Mouse (Mus musculus) heart, embryonic 10.5 days (tissue): ENCODE results near the gene Snx29. TPM values are rescaled to one million over a fixed set of nuclear protein-coding genes. Genes with fewer than 3 reads are reported as not detected.

Experiments
- DNase-seq: peaks from one replicate; pipeline ENCODE4 v3.0.0-alpha.2; 2017; ENCODE audit warnings: low spot score
- H3K27ac ChIP-seq: fragments of 300-500 bp; sonication (generic); 2 replicates; pipeline ENCODE4 v1.5.1; 2016; ENCODE audit warnings: mild to moderate bottlenecking
- H3K27me3 ChIP-seq: fragments of 300-500 bp; sonication (generic); 2 replicates; pipeline ENCODE4 v1.6.1; 2016; ENCODE audit warnings: mild to moderate bottlenecking; ENCODE audit not compliant: poor library complexity, insufficient read depth, severe bottlenecking
- H3K36me3 ChIP-seq: fragments of 300-500 bp; sonication (generic); 2 replicates; pipeline ENCODE4 v1.6.1; 2016; ENCODE audit warnings: mild to moderate bottlenecking, moderate library complexity
- H3K4me1 ChIP-seq: fragments of 300-500 bp; sonication (generic); 2 replicates; pipeline ENCODE4 v1.6.1; 2016; ENCODE audit warnings: mild to moderate bottlenecking
- H3K4me3 ChIP-seq: fragments of 300-500 bp; sonication (generic); 2 replicates; pipeline ENCODE4 v1.5.1; 2016; ENCODE audit warnings: mild to moderate bottlenecking, moderate library complexity
- H3K9me3 ChIP-seq: fragments of 300-500 bp; sonication (generic); 2 replicates; pipeline ENCODE4 v1.6.1; 2016; ENCODE audit warnings: mild to moderate bottlenecking, moderate library complexity
- WGBS: fragments of 180-500 bp; shearing (Covaris S2); methylation state at CpG from one replicate; pipeline ENCODE4 v1.1.7; 2016; 5-methylcytosine and 5-hydroxymethylcytosine counted together
- polyA plus RNA-seq: library from polyadenylated mRNA; unstranded; fragments of >200 nt; fragmentation: Nextera tagmentation; extraction: Ambion mirVana; gene quantifications from 2 replicates; pipeline ENCODE4 v1.2.1, GENCODE M21; 2016

Snx29 gene
- polyA plus RNA-seq, 1 experiment from 2014 or later: 6.7 TPM

GRCm38 (mm10) chr16:11638739-11639138, 316.0 kb downstream of the Snx29 start:
- Histone ChIP-seq H3K27ac (no peak overlapping the region), H3K4me1 (peaks cover 21% of the 10 kb centered on the region), H3K27me3 (no peaks in the 10 kb centered on the region), H3K9me3 (no peaks in the 10 kb centered on the region), H3K4me3 (no peak overlapping the region), H3K36me3 (no peaks in the 10 kb centered on the region)
- WGBS: 66% methylated on average over 1 of the region's 1 CpGs
- no peak for DNase-seq

DNA sequence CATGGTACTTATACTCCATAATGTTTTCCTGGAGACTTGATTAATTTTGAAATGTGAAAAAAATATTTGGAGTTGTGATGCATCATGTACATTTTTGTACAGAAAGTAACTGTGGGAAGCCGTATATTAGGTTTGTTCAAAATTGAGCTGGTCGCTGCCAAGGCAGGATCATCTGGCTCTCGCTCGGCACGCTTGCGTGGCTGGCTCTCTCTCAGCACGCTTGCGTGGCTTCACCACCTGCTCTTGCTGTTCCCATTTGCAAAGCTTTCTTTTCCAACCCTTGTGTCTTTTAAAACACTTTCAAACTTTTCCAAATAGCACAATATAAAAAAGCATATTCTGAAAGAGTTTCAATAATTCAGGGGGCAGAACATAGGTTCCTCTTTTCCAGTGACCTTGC, 317.2 kb downstream of the Snx29 start:
- WGBS: 93% methylated on average over 8 of the region's 8 CpGs
- Histone ChIP-seq H3K36me3 (no peaks in the 10 kb centered on the region), H3K4me1 (peaks cover 21% of the 10 kb centered on the region), H3K27me3 (no peaks in the 10 kb centered on the region), H3K27ac (no peak overlapping the region), H3K4me3 (no peak overlapping the region), H3K9me3 (no peaks in the 10 kb centered on the region)
- no peak for DNase-seq

- no peaks in the 10 kb centered on the region for H3K9me3 ChIP-seq
- peaks cover 5% of the 10 kb centered on the region; the same call in 1 of the 2 replicates for H3K4me1 ChIP-seq
- H3K36me3 ChIP-seq: no peaks in the 10 kb centered on the region
- WGBS: 52% methylated on average over 6 of the region's 6 CpGs
- no peak overlapping the region for H3K4me3 ChIP-seq
- no peak for DNase-seq
- H3K27ac ChIP-seq: no peak overlapping the region
- no peaks in the 10 kb centered on the region for H3K27me3 ChIP-seq
These were observed 320.9 kb downstream of the Snx29 start for GRCm38 (mm10) chr16:11643603-11644002.

DNA sequence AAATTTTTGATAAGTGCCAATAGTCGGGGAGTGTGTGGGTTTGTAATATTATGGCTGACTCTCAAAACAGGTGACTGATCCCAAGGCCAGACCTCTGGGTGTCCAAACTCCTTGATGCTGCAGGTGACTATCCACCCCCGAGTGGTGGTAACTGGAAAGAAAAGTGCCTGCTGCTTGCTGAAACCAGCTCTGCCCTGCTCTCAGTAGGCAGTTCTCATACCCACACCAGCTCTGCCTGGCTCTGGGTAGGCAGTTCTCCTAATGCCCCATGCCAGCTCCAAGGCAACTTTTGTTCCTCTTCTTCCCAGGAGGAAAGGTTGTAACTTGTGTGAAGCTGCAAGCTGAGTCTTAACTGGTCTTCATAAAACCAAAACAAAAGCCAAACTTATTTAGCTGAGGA, 321.7 kb downstream of the Snx29 start:
- no peak overlapping the region for H3K4me3 ChIP-seq
- DNase-seq: no peak
- WGBS: 67% methylated on average over 2 of the region's 2 CpGs
- H3K36me3 ChIP-seq: no peaks in the 10 kb centered on the region
- H3K27me3 ChIP-seq: no peaks in the 10 kb centered on the region
- H3K9me3 ChIP-seq: no peaks in the 10 kb centered on the region
- peaks cover 5% of the 10 kb centered on the region; the same call in 1 of the 2 replicates for H3K4me1 ChIP-seq
- H3K27ac ChIP-seq: no peak overlapping the region

- DNase-seq: no peak
- H3K27ac ChIP-seq: no peak overlapping the region
These were observed 323.0 kb downstream of the Snx29 start for GRCm38 (mm10) chr16:11645668-11646067.

GRCm38 (mm10) chr16:11646745-11647289, 324.1 kb downstream of the Snx29 start:
- H3K27ac ChIP-seq: no peak overlapping the region
- peaks cover 11% of the 10 kb centered on the region; the same call in 1 of the 2 replicates for H3K4me1 ChIP-seq
- no peak overlapping the region for H3K4me3 ChIP-seq
- H3K27me3 ChIP-seq: no peaks in the 10 kb centered on the region
- H3K36me3 ChIP-seq: no peaks in the 10 kb centered on the region
- no peak for DNase-seq
- H3K9me3 ChIP-seq: no peaks in the 10 kb centered on the region
- WGBS: 75% methylated on average over 4 of the region's 4 CpGs

More at GRCm38 (mm10) chr16:11645668-11646067, 323.0 kb downstream of the Snx29 start:
- H3K36me3 ChIP-seq: no peaks in the 10 kb centered on the region
- no peak overlapping the region for H3K4me3 ChIP-seq
- H3K9me3 ChIP-seq: no peaks in the 10 kb centered on the region
- H3K27me3 ChIP-seq: no peaks in the 10 kb centered on the region
- peaks cover 7% of the 10 kb centered on the region; the same call in 1 of the 2 replicates for H3K4me1 ChIP-seq
- 46% methylated on average over 4 of the region's 4 CpGs for WGBS

DNA sequence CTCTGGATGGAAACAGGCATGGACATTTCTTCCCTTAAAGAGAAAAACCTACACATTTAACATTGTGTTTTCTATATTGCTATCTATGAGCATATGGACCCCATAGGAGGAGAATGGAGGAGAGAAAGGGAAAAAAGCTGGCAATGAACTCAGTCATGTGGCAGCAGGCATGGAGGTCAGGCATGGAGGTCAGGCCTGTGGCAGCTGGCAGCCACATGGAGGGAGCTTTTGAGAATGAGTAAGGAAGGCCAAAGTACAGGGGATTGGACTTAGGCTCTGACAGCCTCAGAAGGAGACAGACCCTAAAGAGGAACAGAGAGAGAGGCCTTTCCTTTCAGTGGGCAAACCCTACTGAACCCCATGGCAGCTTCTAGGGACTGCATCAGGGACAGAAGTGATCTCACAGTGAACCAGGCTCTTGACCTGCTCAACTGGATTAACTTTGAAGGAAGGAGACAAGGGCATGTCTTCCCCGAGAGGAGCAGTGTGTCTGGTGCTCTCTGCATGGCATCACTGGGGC, 325.5 kb downstream of the Snx29 start:
- no peaks in the 10 kb centered on the region for H3K9me3 ChIP-seq
- WGBS: 66% methylated on average over 1 of the region's 1 CpGs
- H3K27me3 ChIP-seq: no peaks in the 10 kb centered on the region
- no peak overlapping the region for H3K4me3 ChIP-seq
- no peaks in the 10 kb centered on the region for H3K36me3 ChIP-seq
- H3K27ac ChIP-seq: no peak overlapping the region
- DNase-seq: no peak
- H3K4me1 ChIP-seq: peaks cover 10% of the 10 kb centered on the region; the same call in 1 of the 2 replicates

DNA sequence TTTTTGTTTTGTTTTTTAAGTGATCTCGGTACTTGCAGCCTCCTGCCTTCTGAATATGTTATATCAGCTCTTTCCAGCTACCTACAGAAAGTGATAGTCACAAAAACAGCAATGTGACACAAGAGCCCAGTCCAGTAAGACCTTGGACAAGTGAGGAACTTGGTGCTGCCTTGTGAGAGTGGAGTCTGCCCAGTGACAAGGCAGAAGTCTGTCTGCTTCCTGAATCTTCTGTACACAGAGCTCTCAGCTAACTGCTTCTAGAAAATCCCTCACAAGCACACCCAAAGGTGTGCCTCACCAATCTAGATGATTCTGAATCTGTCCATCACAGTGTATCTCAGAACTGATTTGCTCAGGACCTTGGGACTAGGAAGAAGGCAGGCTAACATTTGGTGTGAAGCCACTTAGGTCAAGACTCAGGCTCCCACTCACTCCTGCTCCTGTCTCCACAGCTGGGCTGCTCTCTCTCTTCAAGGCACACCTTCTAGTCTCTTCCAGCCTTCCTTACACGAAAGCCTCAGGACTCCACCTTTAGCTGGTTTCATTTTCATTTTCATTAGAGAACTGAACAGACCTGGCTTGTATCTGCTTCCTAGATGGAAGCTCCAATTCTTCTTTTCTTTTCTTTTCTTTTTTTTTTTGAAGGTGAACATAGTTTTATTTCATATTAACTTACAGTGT, 330.1 kb downstream of the Snx29 start:
- no peak for DNase-seq
- Histone ChIP-seq H3K4me3 (no peak overlapping the region), H3K36me3 (no peaks in the 10 kb centered on the region), H3K4me1 (peaks cover 13% of the 10 kb centered on the region; the same call in 1 of the 2 replicates), H3K9me3 (no peaks in the 10 kb centered on the region), H3K27ac (no peak overlapping the region), H3K27me3 (no peaks in the 10 kb centered on the region)
- WGBS: 73% methylated on average over 2 of the region's 2 CpGs

- Histone ChIP-seq H3K4me1 (peaks cover 8% of the 10 kb centered on the region; the same call in 1 of the 2 replicates), H3K27ac (no peak overlapping the region), H3K36me3 (no peaks in the 10 kb centered on the region), H3K9me3 (no peaks in the 10 kb centered on the region), H3K27me3 (no peaks in the 10 kb centered on the region), H3K4me3 (no peak overlapping the region)
- DNase-seq: no peak
- 91% methylated on average over 3 of the region's 3 CpGs for WGBS
These were observed 333.2 kb downstream of the Snx29 start for GRCm38 (mm10) chr16:11655893-11656292.

DNA sequence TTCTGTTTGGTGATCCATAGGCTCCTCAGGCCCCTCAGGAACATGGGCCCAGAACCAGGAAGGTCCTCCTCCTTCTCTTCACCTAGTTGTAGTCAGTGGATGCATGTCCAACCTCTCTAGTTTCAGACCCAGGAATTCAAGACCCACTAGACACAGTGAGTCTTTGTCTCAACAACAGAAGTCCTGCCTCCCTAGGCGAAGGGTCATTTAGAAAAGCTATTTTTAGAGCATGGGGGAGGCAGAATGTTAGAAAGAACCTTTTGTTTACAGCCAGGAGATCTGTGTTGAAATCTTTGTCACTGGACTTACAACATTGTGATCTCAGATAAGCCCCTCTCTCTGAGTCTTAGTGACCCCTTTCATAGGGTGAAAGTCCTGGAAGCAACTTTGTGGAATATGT, 334.4 kb downstream of the Snx29 start:
- Histone ChIP-seq H3K27me3 (no peaks in the 10 kb centered on the region), H3K4me3 (no peak overlapping the region), H3K4me1 (peaks cover 7% of the 10 kb centered on the region; the same call in 1 of the 2 replicates), H3K36me3 (no peaks in the 10 kb centered on the region), H3K9me3 (no peaks in the 10 kb centered on the region), H3K27ac (peak overlapping the region; percentile 49; the same call in 1 of the 2 replicates)
- WGBS: 29% methylated on average over 1 of the region's 1 CpGs
- no peak for DNase-seq

DNA sequence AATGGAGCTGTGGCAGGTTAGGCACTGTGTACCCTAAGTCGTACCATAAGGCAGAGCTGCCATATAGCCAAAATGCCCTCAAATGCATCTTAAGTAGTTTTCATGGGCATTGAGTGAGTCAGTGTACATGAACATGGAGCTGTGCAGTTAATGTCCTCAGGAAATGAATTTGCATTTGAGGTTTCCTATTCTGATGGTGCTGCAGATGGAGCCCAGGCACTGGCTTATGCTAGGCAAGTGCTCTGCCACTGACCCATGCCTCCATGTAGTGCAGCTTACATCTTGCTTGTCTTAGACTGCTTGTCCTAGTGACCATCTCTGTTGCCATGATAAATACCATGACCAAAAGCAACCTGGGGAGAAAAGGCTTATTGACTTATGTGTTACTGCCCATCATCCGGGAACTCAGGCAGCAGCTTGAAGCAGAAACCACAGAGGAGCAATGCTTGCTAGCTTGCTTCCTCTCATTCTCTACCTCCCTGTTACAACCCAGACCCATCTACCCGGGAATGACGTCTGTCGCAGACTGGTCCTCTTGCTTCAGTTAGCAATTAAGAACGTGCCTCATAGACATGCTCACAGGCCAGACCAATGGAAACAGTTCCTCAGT, 336.5 kb downstream of the Snx29 start:
- Histone ChIP-seq H3K4me1 (peaks cover 7% of the 10 kb centered on the region; the same call in 1 of the 2 replicates), H3K36me3 (no peaks in the 10 kb centered on the region), H3K4me3 (no peak overlapping the region), H3K27ac (no peak overlapping the region), H3K9me3 (no peaks in the 10 kb centered on the region), H3K27me3 (no peaks in the 10 kb centered on the region)
- WGBS: 84% methylated on average over 6 of the region's 6 CpGs
- DNase-seq: no peak

DNA sequence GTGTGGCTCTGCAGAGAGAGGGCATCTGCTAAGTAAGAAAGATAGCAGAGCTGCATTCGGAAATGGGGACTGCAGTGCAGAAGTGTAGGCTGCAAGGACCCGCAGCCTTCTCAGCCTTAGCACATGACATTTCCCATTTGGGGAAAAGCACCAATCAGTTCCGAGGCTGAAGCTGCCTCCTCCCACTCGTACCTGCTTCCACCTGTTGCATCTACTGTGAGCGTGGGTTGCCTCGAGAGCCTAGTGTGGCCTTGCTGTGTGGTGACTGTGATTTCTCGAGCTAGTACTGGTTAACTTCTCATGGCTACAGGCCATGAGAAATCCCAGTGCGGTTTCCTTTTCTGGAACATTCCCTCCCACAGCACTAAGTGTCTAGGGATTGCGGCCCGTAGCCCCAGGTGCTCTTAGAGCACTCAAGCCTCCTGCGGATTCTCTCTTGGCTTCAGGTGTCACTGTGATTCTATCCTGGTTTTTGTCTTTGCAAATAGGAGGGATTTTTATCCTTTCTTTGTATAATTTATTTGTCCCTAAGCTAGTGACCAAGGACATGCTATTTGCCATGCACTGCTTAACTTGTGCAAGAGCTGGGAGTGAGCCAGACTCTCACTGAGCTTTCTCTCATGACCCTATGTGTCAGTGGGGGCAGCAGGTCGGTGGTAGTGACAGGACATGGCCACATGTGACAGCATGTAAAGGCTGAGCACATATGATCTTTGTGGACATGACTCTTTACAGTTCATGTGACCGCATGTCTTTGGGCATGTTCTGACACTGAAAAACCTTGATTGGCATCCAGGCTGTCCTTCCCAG, 342.4 kb downstream of the Snx29 start:
- no peak for DNase-seq
- Histone ChIP-seq H3K27me3 (no peaks in the 10 kb centered on the region), H3K27ac (no peak overlapping the region), H3K4me1 (no peaks in the 10 kb centered on the region), H3K36me3 (no peaks in the 10 kb centered on the region), H3K4me3 (no peak overlapping the region), H3K9me3 (no peaks in the 10 kb centered on the region)
- 78% methylated on average over 13 of the region's 13 CpGs for WGBS
